Mouse (Mus musculus) cortical plate, adult 2 months (tissue): Measurements from ENCODE around the gene Dock10. TPM values are rescaled to one million over a fixed set of nuclear protein-coding genes. Genes with fewer than 3 reads are reported as not detected.

ENCODE experiments used
- H3K27ac ChIP-seq: fragments of 200-500 bp; 2 replicates; pipeline ENCODE4 v1.5.1; 2012; ENCODE audit warnings: low read length, control low read depth, inconsistent platforms; ENCODE audit not compliant: insufficient read depth
- H3K4me1 ChIP-seq: fragments of 200-500 bp; 2 replicates; pipeline ENCODE4 v1.6.1; 2011; ENCODE audit warnings: low read length; ENCODE audit not compliant: control insufficient read depth, insufficient read depth
- H3K4me3 ChIP-seq: fragments of 200-500 bp; 2 replicates; pipeline ENCODE4 v1.5.1; 2011; ENCODE audit warnings: mild to moderate bottlenecking, low read length, control low read depth; ENCODE audit not compliant: insufficient read depth
- CTCF ChIP-seq: fragments of 200-500 bp; IDR thresholded peaks from 2 replicates; pipeline ENCODE4 v1.5.1; 2011; ENCODE audit warnings: mild to moderate bottlenecking, control low read depth, low read length; ENCODE audit not compliant: insufficient read depth; ENCODE audit errors: extremely low read depth
- POLR2A ChIP-seq: fragments of 200-500 bp; IDR thresholded peaks from 2 replicates; pipeline ENCODE4 v1.6.1; 2011; ENCODE audit warnings: mild to moderate bottlenecking, low read length, control low read depth; ENCODE audit not compliant: insufficient read depth; ENCODE audit errors: extremely low read depth
- polyA plus RNA-seq: library from polyadenylated mRNA; depleted of rRNA; stranded (reverse); fragments of >200 nt; gene quantifications from 2 replicates; pipeline ENCODE4 v1.2.3, GENCODE M21; 2012

Dock10 gene
- polyA plus RNA-seq, 1 experiment: 23.3 TPM

DNA sequence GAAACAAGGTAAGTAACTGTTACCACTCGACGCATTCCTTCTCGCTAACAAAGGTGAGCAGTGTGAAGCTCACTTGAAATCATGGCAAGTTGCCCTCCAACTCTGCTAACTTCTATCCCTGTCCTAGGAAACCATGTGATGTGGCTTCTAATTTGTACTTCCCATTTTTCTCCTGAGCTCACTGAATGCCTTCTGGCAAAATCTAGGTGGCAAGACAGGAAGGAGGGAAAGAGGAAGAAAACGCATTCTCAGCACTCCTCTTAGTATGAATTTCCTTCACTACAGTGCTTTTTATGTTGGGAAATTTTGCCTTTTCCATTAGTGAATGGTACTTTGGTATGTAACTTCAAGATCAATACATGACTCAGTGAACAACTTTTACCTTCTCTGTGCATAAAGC is 131.5 kb downstream of the Dock10 start:
- Histone ChIP-seq H3K4me1 (peaks cover 2% of the 10 kb centered on the region), H3K27ac (no peak overlapping the region), H3K4me3 (no peak overlapping the region)
- TF ChIP-seq POLR2A (no peak), CTCF (no peak)

DNA sequence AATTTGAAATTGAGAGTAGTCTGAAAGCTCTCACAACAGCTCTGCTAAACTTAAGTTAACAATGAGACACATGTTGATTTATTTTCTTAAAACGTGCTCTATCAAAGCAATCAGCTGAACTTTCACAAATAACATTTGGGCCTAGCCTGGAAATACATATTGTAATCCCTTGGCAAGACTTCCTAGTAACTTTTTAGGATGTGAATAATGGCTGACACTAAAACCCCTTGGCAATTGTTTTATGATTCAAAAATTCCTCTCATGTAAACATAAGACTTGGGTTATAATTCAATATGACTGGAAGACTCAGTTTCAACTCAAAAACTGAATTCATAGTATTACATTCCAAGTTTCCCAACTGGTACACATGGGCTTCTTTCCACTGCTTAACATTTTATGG is 133.0 kb downstream of the Dock10 start:
- no peak for TF ChIP-seq POLR2A
- no peak for TF ChIP-seq CTCF
- H3K27ac ChIP-seq: no peak overlapping the region
- peaks cover 2% of the 10 kb centered on the region for H3K4me1 ChIP-seq
- no peak overlapping the region for H3K4me3 ChIP-seq

DNA sequence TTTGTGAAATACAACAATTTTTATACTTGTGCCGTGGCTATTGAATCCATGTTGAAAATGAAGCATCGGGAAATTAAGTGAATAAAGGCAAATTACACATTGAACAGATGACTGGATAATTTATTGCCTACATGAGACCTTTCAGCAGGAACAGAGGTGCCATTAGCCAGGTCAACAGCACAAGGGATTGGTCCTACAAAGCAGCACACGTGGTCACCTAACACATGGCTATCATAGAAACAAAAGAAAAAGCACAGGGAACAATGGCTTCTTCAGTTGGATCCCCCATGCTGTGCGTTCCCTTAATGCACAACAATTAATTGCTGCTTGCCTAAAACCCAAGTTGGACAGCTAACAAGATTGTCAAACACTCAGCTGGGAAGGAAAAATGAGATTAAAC is 133.8 kb downstream of the Dock10 start:
- Histone ChIP-seq H3K4me3 (no peak overlapping the region), H3K4me1 (peaks cover 2% of the 10 kb centered on the region), H3K27ac (no peak overlapping the region)
- no peak for TF ChIP-seq POLR2A

DNA sequence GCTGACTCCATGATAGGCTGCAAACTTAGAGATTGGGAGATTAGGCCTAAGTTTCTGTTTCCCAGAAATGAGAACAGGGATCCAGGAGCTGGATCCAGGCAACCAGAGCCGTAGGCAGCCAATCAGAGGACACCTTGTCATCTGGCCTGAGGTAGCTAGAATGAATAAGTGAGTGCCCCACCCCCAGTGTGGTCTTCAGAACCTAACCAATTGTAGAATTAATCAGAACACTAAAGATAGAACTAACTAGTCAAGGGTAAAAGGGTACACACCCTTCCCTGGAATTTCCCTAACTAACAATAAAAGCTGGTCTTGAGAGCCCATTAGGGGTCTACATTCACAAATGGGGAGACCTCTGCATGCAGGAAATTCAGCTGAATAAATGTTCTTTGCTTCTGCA is 135.7 kb downstream of the Dock10 start:
- Histone ChIP-seq H3K4me3 (no peak overlapping the region), H3K4me1 (peaks cover 4% of the 10 kb centered on the region), H3K27ac (no peak overlapping the region)
- TF ChIP-seq POLR2A: no peak
- no peak for TF ChIP-seq CTCF

DNA sequence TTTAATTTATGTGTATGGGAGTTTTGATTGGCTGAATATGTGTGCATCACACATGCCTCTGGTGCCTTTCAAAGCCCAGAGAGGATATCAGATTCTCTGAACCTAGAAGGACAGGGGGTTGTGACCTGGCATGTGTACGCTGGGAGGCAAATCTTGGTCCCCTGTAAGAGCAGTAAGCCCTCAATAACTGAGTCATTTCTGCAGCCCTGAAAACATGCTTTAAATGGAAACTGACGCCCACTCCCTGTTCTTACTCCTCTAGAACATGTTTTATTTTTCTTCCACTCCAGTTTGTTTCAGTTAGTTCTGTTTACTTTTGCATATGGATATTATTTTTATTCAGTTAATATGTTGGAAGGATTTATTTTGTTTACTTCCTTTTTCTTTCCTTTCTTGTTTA is 139.2 kb downstream of the Dock10 start:
- H3K4me1 ChIP-seq: peaks cover 4% of the 10 kb centered on the region
- H3K4me3 ChIP-seq: no peak overlapping the region
- H3K27ac ChIP-seq: no peak overlapping the region
- no peak for TF ChIP-seq POLR2A
- no peak for TF ChIP-seq CTCF

DNA sequence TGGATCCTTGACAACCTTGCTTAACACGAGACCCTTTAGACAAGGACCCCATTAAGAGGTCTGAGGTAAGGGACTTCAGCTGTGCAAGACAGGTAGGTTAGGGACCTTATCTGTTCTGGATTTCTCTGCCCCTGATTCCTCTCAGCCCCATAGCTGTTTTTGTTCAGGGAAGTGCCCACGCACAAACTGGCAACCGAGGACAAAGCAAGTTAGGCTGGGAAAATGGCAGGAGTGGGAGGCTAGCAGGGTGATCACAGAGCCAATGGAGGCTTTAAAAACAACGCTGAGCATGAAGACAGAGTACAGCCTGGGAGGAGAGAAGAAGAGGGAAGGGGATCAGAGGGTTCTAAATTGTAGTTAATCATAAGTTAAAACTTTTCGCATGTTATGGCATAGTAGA is 141.7 kb downstream of the Dock10 start:
- no peak overlapping the region for H3K4me3 ChIP-seq
- H3K27ac ChIP-seq: no peak overlapping the region
- H3K4me1 ChIP-seq: peaks cover 2% of the 10 kb centered on the region
- TF ChIP-seq CTCF: no peak
- TF ChIP-seq POLR2A: no peak

DNA sequence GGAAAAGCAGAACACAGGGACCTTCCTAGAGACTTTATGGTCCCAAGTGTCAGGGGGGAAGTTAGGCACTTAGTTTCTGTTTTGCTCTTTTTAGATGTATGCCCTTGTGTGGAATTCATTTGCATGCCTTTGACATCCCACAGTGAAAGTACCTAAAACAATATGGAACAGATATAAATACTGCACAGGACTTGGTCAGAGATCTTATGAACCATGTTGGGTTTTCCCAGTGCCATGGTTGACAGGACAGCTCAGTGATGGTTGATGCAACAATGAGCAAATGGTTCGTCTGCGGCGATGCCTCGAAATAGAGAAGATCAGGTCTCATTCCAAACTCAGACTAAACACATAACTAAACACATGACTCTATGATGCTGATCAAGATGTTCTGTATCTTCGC is 143.6 kb downstream of the Dock10 start:
- Histone ChIP-seq H3K4me3 (no peak overlapping the region), H3K27ac (no peak overlapping the region), H3K4me1 (peaks cover 2% of the 10 kb centered on the region)
- no peak for TF ChIP-seq CTCF
- TF ChIP-seq POLR2A: no peak

DNA sequence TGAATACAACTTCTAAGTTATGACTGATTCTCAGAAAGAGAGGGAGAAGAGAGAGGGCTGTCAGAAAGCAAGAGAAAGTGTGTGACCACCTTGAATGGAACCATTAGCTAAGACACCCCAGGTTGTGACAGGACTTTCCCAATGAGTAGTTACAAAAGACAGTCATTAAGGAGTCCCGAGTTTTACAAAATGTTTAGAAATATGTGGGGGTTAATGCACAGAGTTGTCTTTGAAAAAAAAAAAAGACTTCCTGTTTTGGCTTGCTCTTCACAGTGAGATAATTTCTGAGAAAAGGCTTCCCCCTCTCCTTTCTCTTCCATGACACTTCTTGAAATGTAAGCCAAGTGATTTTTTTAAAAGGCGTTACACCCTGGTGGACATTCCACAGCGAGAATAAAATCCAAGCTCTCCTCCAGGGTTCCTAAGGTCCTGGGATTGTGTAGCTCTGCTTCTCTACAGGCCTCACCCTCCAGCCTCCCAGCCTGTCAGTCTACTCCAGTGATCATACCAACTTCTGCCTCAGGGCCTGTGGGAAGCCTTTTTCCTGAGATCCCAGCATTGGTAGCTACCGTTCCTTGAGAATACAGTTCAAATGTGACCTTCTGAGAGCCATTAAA is 144.8 kb downstream of the Dock10 start:
- no peaks in the 10 kb centered on the region for H3K4me1 ChIP-seq
- TF ChIP-seq CTCF: no peak
- TF ChIP-seq POLR2A: no peak
- no peak overlapping the region for H3K4me3 ChIP-seq
- no peak overlapping the region for H3K27ac ChIP-seq

DNA sequence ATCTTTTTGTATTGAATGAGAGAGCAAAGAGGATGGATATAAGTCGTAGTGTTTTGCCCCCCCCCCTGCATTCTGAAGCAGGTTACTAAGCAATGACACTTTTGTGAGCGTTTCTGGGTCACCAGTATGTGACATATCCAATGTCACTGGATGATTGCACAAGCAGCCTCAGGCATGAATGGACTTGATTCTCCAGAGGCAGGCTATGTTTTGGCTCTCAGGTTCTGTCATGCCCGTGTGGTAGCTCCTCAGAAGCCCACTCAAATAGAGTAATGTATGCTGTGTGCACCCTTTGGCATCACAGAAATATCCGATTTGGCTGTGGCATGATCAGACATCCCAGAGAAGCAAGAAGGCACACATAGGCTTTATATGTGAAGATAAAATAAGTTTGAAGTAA is 150.8 kb downstream of the Dock10 start:
- H3K4me1 ChIP-seq: peaks cover 2% of the 10 kb centered on the region; the same call in 1 of the 2 replicates
- TF ChIP-seq CTCF (no peak), POLR2A (no peak)

DNA sequence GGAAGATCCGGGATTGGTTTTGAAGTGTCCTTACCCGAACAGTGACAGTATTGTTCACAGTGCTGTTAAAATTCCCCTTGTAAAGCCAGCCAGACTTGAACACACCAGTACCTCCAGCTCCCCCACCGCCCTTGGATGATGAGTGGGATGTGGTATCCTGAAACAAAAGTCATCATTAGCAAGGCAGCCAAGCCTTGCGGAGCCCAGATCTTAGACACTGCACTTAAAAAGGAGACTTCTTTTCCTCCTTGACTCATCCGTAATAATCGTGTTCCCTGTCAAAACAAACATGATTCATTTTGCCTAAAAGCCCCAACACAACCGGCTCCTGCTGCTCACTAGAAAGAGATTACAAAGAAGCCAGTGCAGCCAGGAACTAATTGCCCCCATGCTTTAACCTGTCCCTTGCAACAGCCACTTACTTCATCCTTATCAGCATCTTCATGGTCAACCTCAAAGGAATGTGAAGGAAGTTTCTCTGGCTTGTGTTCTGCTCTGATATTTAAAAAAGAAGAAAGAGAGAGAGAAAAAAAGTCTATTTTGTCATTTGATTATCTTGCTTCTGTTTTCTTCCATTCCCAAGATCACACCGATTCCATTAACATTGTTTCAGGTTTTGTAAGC is 152.1 kb downstream of the Dock10 start:
- no peak for TF ChIP-seq CTCF
- no peak for TF ChIP-seq POLR2A
- no peak overlapping the region for H3K4me3 ChIP-seq
- H3K27ac ChIP-seq: no peak overlapping the region
- H3K4me1 ChIP-seq: peaks cover 2% of the 10 kb centered on the region; the same call in 1 of the 2 replicates

More for the DNA sequence above, 150.8 kb downstream of the Dock10 start:
- no peak overlapping the region for H3K4me3 ChIP-seq
- no peak overlapping the region for H3K27ac ChIP-seq

DNA sequence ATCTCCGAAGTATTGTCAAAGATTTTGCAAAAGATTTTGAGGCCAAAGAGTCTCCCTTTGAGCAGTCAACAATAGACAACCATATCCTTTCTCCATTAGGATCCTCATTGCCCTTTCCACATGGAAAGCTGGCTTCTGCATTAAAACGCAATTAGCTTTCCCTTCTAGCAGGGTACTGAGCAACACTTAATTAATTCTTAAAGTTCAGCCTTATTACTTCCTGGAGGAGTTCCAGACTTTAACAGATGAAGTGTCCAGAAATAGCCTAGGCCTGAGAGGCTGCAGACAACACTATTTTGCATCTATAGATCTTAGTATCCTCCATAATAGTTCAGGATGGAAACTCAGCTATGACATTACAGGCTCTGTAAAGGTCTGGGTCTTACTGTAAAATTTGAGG is 154.0 kb downstream of the Dock10 start:
- TF ChIP-seq CTCF: no peak
- TF ChIP-seq POLR2A: no peak
- Histone ChIP-seq H3K4me3 (no peak overlapping the region), H3K4me1 (peaks cover 2% of the 10 kb centered on the region; the same call in 1 of the 2 replicates), H3K27ac (no peak overlapping the region)
